ENCODE assay signal across 21 mouse cellular contexts in genomic region chr10:28890886-28891285, GRCm38 (mm10).
"Had no signal": no experiment of that assay in that cellular context is flagged by ENCODE, and none has a peak within 500 bp of the region (broad histone marks: within the 10 kb centered on the region; RNA-seq: fewer than 3 reads in every experiment).

No protein-coding gene starts in this region.

- ATAC-seq: lung, postnatal 0 days; midbrain, embryonic 16.5 days had no signal

- H3K27ac ChIP-seq: lung, embryonic 15.5 days; macrophage; midbrain, embryonic 10.5 days; midbrain, embryonic 12.5 days; neural tube, embryonic 13.5 days; neural tube, embryonic 15.5 days had no signal

- H3K4me1 ChIP-seq: lung, embryonic 15.5 days; midbrain, embryonic 10.5 days; midbrain, embryonic 12.5 days; neural tube, embryonic 13.5 days; neural tube, embryonic 15.5 days had no signal

- H3K27me3 ChIP-seq: lung, embryonic 15.5 days; midbrain, embryonic 12.5 days; neural tube, embryonic 13.5 days; neural tube, embryonic 15.5 days had no signal

- H3K9ac ChIP-seq: lung, embryonic 15.5 days; midbrain, embryonic 12.5 days; neural tube, embryonic 13.5 days; neural tube, embryonic 15.5 days had no signal

- DNase-seq: lung, adult 18-20 months; lung, postnatal 14 days; lung, postnatal 36 days; midbrain, embryonic 14.5 days; retina, postnatal 1 day; right cerebral cortex, adult 18-20 months; right cerebral cortex, postnatal 25 days; right cerebral cortex, postnatal 4 days; spleen, adult 18-20 months; thymus, adult 18-20 months; thymus, postnatal 14 days; thymus, postnatal 36 days had no signal

- H3K4me3 ChIP-seq: lung, embryonic 15.5 days; midbrain, embryonic 10.5 days; midbrain, embryonic 12.5 days; myocyte; neural tube, embryonic 13.5 days; neural tube, embryonic 15.5 days had no signal

- H3K4me2 ChIP-seq: lung, embryonic 15.5 days; midbrain, embryonic 12.5 days; neural tube, embryonic 13.5 days; neural tube, embryonic 15.5 days had no signal

- H3K36me3 ChIP-seq: lung, embryonic 15.5 days; midbrain, embryonic 10.5 days; midbrain, embryonic 12.5 days; neural tube, embryonic 13.5 days; neural tube, embryonic 15.5 days had no signal

- H3K9me3 ChIP-seq: lung, embryonic 15.5 days; midbrain, embryonic 10.5 days; midbrain, embryonic 12.5 days; neural tube, embryonic 13.5 days; neural tube, embryonic 15.5 days had no signal
